Mouse (Mus musculus): ENCODE results near the gene Trappc1. TPM values are rescaled to one million over a fixed set of nuclear protein-coding genes. Genes with fewer than 3 reads are reported as not detected.

Gene Trappc1
- polyA plus RNA-seq (2012; rRNA removed): 57.9 and 72.3 TPM in 2 replicates

DNA sequence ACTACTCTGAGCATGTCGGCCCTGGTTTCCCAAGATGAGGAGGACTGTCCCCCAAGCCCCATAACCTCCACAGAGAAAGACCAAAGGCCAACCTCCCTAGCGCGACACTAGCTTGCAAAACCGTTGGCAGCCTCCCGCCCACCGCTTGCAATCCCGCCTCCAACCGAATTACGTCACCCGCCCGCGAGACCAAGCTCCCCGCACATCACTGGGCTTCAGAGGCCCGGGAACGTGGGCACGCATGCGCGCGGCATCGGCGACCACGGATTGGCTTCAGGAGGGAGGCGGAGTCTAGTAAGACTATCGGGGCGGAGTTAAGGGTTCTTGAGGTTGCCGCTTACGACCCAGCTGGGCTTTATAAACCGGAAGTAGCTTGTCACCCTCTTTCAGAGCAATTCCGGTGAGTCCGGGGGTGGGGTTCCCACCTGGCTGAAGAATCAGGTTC is at the start of gene Trappc1, which contains the start of gene Cntrob:
Gene Trappc1, plus strand, starts transcription at position 314 of the 445 bp plus-strand sequence.
Gene Cntrob, minus strand, starts transcription at position 109 of the 445 bp plus-strand sequence.
- Histone ChIP-seq H3K4me3 (ENCODE audit: insufficient read depth, low read depth, low read length) (peak within 1 kb of the TSS; percentile 75), H3K27ac (ENCODE audit: insufficient read depth, low read depth, low read length) (peak within 1 kb of the TSS; percentile 67), H3K36me3 (ENCODE audit: control insufficient read depth, insufficient read depth, low read length) (no peaks in the 10 kb centered on the region), H3K27me3 (replicated peaks; ENCODE audit: control insufficient read depth, insufficient read depth, low read length) (no peaks in the 10 kb centered on the region), H3K4me1 (ENCODE audit: control insufficient read depth, insufficient read depth, low read length) (peaks cover 10% of the 10 kb centered on the region; the same call in 1 of the 2 replicates)
- WGBS: under 1% methylated on average over 30 of the region's 30 CpGs
- TF ChIP-seq POLR2A (IDR thresholded peaks at IDR 0.05; ENCODE audit: low read depth, low read length) (peak; percentile 59), CTCF (conservative IDR thresholded peaks at IDR 0.05; ENCODE audit: insufficient read depth, insufficient read length, low read depth, low read length) (no peak)
- DNase-seq: peak; percentile 100

- no peak for DNase-seq
- Histone ChIP-seq H3K4me1 (ENCODE audit: control insufficient read depth, insufficient read depth, low read length) (no peaks in the 10 kb centered on the region), H3K4me3 (ENCODE audit: insufficient read depth, low read depth, low read length) (no peak overlapping the region), H3K27ac (ENCODE audit: insufficient read depth, low read depth, low read length) (no peak overlapping the region), H3K36me3 (ENCODE audit: control insufficient read depth, insufficient read depth, low read length) (no peaks in the 10 kb centered on the region), H3K27me3 (replicated peaks; ENCODE audit: control insufficient read depth, insufficient read depth, low read length) (no peaks in the 10 kb centered on the region)
- TF ChIP-seq CTCF (conservative IDR thresholded peaks at IDR 0.05; ENCODE audit: insufficient read depth, insufficient read length, low read depth, low read length) (no peak), POLR2A (IDR thresholded peaks at IDR 0.05; ENCODE audit: low read depth, low read length) (no peak)
- 80% methylated on average over 6 of the region's 6 CpGs for WGBS
Measured at GRCm38 (mm10) chr11:69275650-69276049, 48.1 kb upstream of the Trappc1 start.

GRCm38 (mm10) chr11:69276081-69276480 is 47.7 kb upstream of the Trappc1 start:
- no peaks in the 10 kb centered on the region for H3K27me3 ChIP-seq (replicated peaks; ENCODE audit: control insufficient read depth, insufficient read depth, low read length)
- H3K36me3 ChIP-seq (ENCODE audit: control insufficient read depth, insufficient read depth, low read length): no peaks in the 10 kb centered on the region
- H3K4me3 ChIP-seq (ENCODE audit: insufficient read depth, low read depth, low read length): no peak overlapping the region
- DNase-seq: no peak
- TF ChIP-seq POLR2A (IDR thresholded peaks at IDR 0.05; ENCODE audit: low read depth, low read length): no peak
- 30% methylated on average over 2 of the region's 2 CpGs for WGBS
- no peak overlapping the region for H3K27ac ChIP-seq (ENCODE audit: insufficient read depth, low read depth, low read length)
- H3K4me1 ChIP-seq (ENCODE audit: control insufficient read depth, insufficient read depth, low read length): no peaks in the 10 kb centered on the region

GRCm38 (mm10) chr11:69277267-69277666 is 46.5 kb upstream of the Trappc1 start:
- no peak for DNase-seq
- Histone ChIP-seq H3K27ac (ENCODE audit: insufficient read depth, low read depth, low read length) (no peak overlapping the region), H3K27me3 (replicated peaks; ENCODE audit: control insufficient read depth, insufficient read depth, low read length) (no peaks in the 10 kb centered on the region), H3K4me3 (ENCODE audit: insufficient read depth, low read depth, low read length) (no peak overlapping the region), H3K36me3 (ENCODE audit: control insufficient read depth, insufficient read depth, low read length) (no peaks in the 10 kb centered on the region), H3K4me1 (ENCODE audit: control insufficient read depth, insufficient read depth, low read length) (no peaks in the 10 kb centered on the region)
- TF ChIP-seq CTCF (conservative IDR thresholded peaks at IDR 0.05; ENCODE audit: insufficient read depth, insufficient read length, low read depth, low read length) (no peak), POLR2A (IDR thresholded peaks at IDR 0.05; ENCODE audit: low read depth, low read length) (no peak)
- WGBS: 65% methylated on average over 5 of the region's 5 CpGs

DNA sequence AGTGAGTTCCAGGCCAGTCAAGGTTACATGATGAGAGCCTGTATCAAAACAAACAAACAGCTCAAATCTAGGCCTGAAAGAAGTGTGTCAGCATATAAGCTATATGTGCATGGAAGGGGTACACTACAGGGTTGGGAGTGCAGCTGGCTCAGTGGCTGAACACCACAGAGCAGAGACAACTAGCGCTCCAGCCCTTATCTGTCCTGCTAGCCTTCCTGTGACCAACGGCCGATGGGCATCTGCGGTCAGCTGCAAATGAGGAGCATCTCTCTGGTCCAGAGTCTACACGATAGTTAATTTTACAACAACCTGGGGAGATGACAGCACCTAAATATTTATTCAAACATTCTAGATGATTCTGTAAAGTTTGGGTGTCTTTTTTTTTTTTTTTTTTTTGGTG is 32.7 kb upstream of the Trappc1 start:
- Histone ChIP-seq H3K4me1 (ENCODE audit: control insufficient read depth, insufficient read depth, low read length) (no peaks in the 10 kb centered on the region), H3K27me3 (replicated peaks; ENCODE audit: control insufficient read depth, insufficient read depth, low read length) (no peaks in the 10 kb centered on the region), H3K27ac (ENCODE audit: insufficient read depth, low read depth, low read length) (no peak overlapping the region), H3K36me3 (ENCODE audit: control insufficient read depth, insufficient read depth, low read length) (no peaks in the 10 kb centered on the region), H3K4me3 (ENCODE audit: insufficient read depth, low read depth, low read length) (no peak overlapping the region)
- WGBS: 97% methylated on average over 5 of the region's 5 CpGs
- no peak for DNase-seq
- no peak for TF ChIP-seq POLR2A (IDR thresholded peaks at IDR 0.05; ENCODE audit: low read depth, low read length)
- TF ChIP-seq CTCF (conservative IDR thresholded peaks at IDR 0.05; ENCODE audit: insufficient read depth, insufficient read length, low read depth, low read length): no peak

DNA sequence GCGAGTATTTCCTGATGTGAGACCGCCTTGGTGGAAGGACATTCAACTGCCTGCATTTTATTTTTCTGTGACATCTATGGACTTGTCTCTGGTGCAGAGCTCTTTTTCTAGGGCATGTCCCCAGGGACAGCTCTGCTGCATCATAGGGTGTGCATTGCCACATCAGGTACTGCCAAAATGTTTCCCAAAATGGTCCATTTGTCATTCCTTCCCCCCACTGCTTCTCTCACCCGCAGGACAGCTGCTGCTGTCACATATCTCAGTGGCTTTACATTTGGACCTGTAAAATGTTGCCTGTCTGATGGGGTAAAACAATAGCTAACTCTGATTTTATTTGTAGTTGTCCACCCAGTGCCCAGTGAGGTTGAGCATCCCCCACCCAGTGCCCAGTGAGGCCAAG is 28.5 kb upstream of the Trappc1 start:
- Histone ChIP-seq H3K27ac (ENCODE audit: insufficient read depth, low read depth, low read length) (no peak overlapping the region), H3K4me1 (ENCODE audit: control insufficient read depth, insufficient read depth, low read length) (no peaks in the 10 kb centered on the region), H3K36me3 (ENCODE audit: control insufficient read depth, insufficient read depth, low read length) (no peaks in the 10 kb centered on the region), H3K27me3 (replicated peaks; ENCODE audit: control insufficient read depth, insufficient read depth, low read length) (no peaks in the 10 kb centered on the region), H3K4me3 (ENCODE audit: insufficient read depth, low read depth, low read length) (no peak overlapping the region)
- DNase-seq: no peak
- WGBS: 84% methylated on average over 3 of the region's 3 CpGs
- TF ChIP-seq CTCF (conservative IDR thresholded peaks at IDR 0.05; ENCODE audit: insufficient read depth, insufficient read length, low read depth, low read length) (no peak), POLR2A (IDR thresholded peaks at IDR 0.05; ENCODE audit: low read depth, low read length) (no peak)

DNA sequence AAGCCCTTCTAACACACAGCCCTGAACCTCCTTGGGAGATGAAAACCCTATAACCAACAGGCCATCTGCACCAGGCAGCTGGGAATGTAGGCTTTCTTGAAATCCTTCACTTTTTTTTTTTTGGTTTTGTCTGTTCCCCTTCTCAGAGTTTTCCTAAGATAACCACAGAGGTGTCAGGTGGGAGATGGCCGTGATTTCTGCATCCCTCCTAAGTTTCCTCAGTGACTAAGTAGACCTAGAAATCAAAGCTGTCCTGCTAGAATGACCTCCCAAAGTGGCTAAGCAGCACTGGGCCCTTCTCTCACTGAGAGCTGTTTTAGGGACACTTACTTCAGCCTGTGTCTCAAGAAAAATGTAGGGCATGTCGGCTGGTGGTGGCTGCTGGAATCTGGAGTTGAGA is 26.0 kb upstream of the Trappc1 start:
- TF ChIP-seq CTCF (conservative IDR thresholded peaks at IDR 0.05; ENCODE audit: insufficient read depth, insufficient read length, low read depth, low read length): no peak
- DNase-seq: no peak
- no peak overlapping the region for H3K27ac ChIP-seq (ENCODE audit: insufficient read depth, low read depth, low read length)
- no peaks in the 10 kb centered on the region for H3K4me1 ChIP-seq (ENCODE audit: control insufficient read depth, insufficient read depth, low read length)
- no peaks in the 10 kb centered on the region for H3K27me3 ChIP-seq (replicated peaks; ENCODE audit: control insufficient read depth, insufficient read depth, low read length)
- H3K36me3 ChIP-seq (ENCODE audit: control insufficient read depth, insufficient read depth, low read length): no peaks in the 10 kb centered on the region
- no peak overlapping the region for H3K4me3 ChIP-seq (ENCODE audit: insufficient read depth, low read depth, low read length)
- WGBS: 90% methylated on average over 2 of the region's 2 CpGs

- Histone ChIP-seq H3K27ac (ENCODE audit: insufficient read depth, low read depth, low read length) (no peak overlapping the region), H3K4me3 (ENCODE audit: insufficient read depth, low read depth, low read length) (no peak overlapping the region), H3K27me3 (replicated peaks; ENCODE audit: control insufficient read depth, insufficient read depth, low read length) (no peaks in the 10 kb centered on the region), H3K36me3 (ENCODE audit: control insufficient read depth, insufficient read depth, low read length) (no peaks in the 10 kb centered on the region), H3K4me1 (ENCODE audit: control insufficient read depth, insufficient read depth, low read length) (no peaks in the 10 kb centered on the region)
- TF ChIP-seq POLR2A (IDR thresholded peaks at IDR 0.05; ENCODE audit: low read depth, low read length): no peak
- TF ChIP-seq CTCF (conservative IDR thresholded peaks at IDR 0.05; ENCODE audit: insufficient read depth, insufficient read length, low read depth, low read length): no peak
- 86% methylated on average over 7 of the region's 7 CpGs for WGBS
- no peak for DNase-seq
Measured at GRCm38 (mm10) chr11:69298231-69298630, 25.5 kb upstream of the Trappc1 start.

All from kidney, adult 2 months (tissue).